Mouse (Mus musculus): Measurements from ENCODE around the gene Ermn.

DNA sequence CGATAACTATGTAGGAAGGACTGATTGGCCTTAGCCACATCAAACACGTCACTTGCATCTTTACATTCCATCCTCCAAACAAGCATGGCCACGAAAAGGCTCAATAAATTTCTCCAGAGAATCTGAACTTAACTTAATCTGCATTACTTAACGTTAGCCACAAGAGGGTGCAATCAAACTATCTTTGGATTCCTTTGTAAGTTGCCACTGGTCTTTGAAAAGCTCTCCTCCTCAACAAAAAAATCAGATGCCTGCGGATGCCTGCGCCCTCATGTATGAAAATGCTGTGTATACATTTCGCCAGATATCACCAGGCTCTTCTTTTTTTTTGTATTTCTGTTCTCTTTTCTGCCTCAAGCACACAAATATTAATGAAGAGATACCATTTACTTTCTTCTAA is 23.3 kb downstream of the Ermn start:
- TF ChIP-seq POLR2A (IDR thresholded peaks at IDR 0.05; ENCODE audit: borderline replicate concordance, low read depth, low read length) = no peak
- TF ChIP-seq CTCF (IDR thresholded peaks at IDR 0.05; ENCODE audit: low read depth, low read length) = no peak

Data from bone marrow macrophage, adult 2 months (primary cell).